Mouse (Mus musculus) urinary bladder, adult 2 months (tissue): ENCODE data around the gene Strap. TPM values are rescaled to one million over a fixed set of nuclear protein-coding genes. Genes with fewer than 3 reads are reported as not detected.

Source experiments
- DNase-seq: peaks from one replicate; pipeline ENCODE4 v3.0.0; 2022; ENCODE audit warnings: low spot score
- polyA plus RNA-seq: library from polyadenylated mRNA; depleted of rRNA; stranded (reverse); fragments of >200 nt; gene quantifications from 2 replicates; pipeline ENCODE4 v1.2.3, GENCODE M21; 2012; rRNA removed

Gene Strap
- polyA plus RNA-seq, 1 experiment: 50.1 TPM

- no peak for DNase-seq
These were observed 39.3 kb downstream of the Strap start for GRCm38 (mm10) chr6:137774166-137774565.

- DNase-seq: no peak
These were observed 40.3 kb downstream of the Strap start for GRCm38 (mm10) chr6:137775159-137775558.

- DNase-seq: no peak
These were observed 42.1 kb downstream of the Strap start for GRCm38 (mm10) chr6:137776981-137777380.

GRCm38 (mm10) chr6:137783899-137784637 lies 49.2 kb downstream of the Strap start:
- DNase-seq: no peak

- no peak for DNase-seq
These were observed 54.2 kb downstream of the Strap start for GRCm38 (mm10) chr6:137788976-137789590.

- DNase-seq: no peak
These were observed 54.8 kb downstream of the Strap start for GRCm38 (mm10) chr6:137789658-137790057.

GRCm38 (mm10) chr6:137795494-137795893 lies 60.6 kb downstream of the Strap start:
- DNase-seq: peak; percentile 4

- DNase-seq: no peak
These were observed 62.0 kb downstream of the Strap start for GRCm38 (mm10) chr6:137796596-137797567.

- no peak for DNase-seq
These were observed 64.4 kb downstream of the Strap start for GRCm38 (mm10) chr6:137799253-137799652.

Other genes with a start within 250 kb of the Strap start
- gene Eps8, start 80.2 kb upstream of the Strap start, polyA plus RNA-seq: 21.0 and 24.9 TPM in 2 replicates
- gene Dera, start 19.5 kb downstream of the Strap start, polyA plus RNA-seq: 12.7 and 14.2 TPM in 2 replicates